Mouse (Mus musculus) A20 (cell line): ENCODE measurements around the gene Smim24.
A peak's percentile ranks its signal among the peaks of the same experiment; 100 is the strongest.

ENCODE experiments used
- DNase-seq: peaks from one replicate; pipeline ENCODE4 v3.0.0-alpha.2; 2011; ENCODE audit warnings: low read depth, low spot score

The Smim24 gene

DNA sequence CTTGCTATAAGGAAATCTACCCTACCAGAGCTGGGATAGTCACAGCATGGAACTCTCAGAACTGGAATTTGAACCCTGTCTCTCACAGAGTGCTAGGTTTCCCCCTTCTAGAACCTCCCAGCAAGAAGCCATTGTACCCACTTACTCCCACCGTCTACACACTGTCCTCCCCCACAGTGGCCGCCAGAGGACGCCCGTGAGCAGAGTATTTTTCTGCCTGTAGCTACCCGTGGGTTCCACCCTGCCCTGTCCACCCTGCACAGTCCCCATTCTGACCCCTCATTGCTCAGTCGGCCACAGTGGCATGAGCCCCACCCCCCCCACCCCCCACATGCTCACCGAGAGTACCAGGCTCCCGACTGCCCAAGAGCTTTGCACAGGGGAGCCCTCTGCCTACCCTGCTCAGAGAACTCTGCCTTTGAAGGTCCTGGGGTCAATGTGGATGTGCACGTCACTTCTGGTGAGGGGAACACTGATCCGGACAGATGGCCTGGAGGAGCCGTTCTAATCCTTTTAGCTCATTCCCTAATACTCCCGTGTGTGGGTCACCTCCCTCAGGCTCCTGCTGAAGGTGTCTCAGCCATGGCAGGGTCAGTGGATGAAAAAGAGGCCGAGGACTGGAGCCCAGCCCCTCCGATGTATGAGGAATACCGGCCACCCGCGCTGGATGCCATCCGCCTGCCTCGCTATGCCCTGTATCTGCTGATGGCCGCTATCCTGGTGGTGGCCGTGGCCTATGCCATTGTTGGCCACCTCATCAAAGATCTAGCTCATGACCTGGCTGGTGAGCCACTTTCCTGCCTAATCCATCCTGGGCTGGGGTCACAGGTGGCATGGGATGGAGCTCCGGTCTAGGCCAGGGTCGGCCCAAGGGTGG lies 2.8 kb upstream of the Smim24 start:
- peak; percentile 61 for DNase-seq

DNA sequence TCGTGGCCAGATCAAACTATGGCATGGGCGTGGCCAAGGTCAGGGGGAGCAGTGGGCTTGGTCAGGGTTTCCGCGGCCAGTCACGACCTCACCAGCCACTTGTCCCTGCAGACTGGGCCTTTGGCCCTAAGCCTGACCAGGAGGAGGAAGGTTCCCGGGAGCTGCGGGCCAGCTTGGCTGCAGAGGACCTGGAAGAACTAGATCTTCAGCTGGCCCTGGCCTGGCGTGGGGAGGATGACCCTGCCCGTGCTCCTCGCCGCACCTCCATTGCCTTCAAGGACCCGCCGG lies 2.2 kb upstream of the Smim24 start:
- DNase-seq = no peak

DNA sequence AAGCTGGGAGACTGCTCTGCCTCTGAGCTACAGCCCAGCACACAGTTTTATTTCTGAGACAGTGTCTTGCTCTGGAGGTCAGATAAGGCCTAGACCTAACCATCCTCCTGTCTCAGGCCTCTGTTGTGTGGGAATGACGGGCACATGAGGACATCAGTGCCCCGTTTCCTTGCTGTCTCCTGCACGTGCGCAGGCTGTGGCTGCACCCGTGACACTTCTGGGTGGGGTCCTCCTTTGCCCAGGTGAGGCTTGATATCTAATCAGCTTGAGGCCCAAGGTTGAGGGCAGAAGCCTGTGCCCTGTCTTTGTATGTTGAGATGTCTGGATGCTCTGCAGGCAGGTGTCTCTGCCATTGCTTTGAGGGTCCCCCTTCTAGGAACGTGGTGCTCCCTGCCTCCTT lies 581 bp upstream of the Smim24 start:
- no peak for DNase-seq

DNA sequence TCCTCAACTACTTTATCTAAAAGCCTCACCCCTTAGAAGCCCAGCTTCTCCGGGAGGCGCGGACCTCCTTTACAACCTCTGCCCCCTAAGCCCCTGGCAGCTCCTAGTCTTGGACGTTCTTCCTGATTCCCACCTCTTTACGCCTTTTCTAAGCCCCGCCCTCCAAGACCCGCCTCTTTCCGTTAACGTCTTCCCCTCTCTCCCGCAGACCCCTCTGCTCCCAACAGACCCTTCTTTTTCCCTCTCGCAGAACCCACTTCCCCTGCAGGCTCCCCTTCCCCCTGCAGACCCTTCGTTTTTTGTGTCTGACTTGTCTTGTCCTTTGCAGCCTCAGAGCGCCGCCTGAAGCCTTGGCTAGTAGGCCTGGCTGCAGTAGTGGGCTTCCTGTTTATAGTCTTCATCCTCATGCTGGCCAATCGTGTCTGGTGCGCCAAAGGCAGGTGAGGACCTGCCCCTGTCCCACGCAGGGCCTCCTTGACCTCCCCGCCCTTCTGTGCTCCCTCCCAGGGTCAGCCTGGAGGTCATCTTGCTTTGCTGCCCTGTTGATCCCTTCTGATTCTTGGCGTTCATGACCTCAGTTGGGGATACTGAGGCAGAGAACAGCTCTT lies 709 bp downstream of the Smim24 start:
- DNase-seq = no peak

DNA sequence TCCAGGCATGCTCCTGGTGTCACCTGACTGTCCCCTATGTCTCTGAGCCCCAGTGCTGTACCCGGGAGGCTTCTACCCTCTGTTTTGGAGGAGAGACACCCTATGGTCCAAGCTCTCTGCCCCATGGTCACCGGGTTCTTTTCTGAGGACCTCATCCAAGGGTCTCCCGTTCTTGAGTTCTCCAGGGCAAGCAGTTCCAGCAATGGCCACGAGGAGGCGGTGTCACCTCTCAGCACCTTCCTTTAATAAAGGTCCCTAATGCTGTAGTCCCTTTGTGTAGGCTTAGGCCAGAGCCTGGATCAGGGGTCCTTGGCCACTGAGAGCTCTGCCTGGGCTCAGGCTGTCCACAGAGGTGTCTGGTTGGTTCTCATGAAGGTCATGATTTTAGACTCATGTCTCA lies 2.3 kb downstream of the Smim24 start:
- peak; percentile 67 for DNase-seq

DNA sequence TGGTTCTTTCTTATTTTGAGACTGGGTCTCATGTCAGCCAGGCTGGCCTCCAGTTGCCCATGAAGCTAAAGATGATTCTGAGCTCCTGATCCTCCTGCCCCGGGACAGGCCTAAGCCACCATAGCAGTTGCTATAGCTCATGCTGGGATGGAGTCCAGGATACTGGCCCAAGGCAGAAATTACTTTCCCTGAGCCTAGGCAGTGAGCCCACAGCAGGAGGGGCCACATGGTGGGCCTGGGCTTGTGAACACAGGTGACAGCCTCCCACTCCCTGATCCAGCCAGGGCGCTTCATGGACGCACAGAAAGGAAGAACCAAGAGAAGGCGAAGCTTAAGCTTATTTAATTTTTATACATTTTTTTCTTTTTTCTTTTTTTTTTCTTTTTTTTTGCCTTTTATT lies 3.0 kb downstream of the Smim24 start:
- no peak for DNase-seq

DNA sequence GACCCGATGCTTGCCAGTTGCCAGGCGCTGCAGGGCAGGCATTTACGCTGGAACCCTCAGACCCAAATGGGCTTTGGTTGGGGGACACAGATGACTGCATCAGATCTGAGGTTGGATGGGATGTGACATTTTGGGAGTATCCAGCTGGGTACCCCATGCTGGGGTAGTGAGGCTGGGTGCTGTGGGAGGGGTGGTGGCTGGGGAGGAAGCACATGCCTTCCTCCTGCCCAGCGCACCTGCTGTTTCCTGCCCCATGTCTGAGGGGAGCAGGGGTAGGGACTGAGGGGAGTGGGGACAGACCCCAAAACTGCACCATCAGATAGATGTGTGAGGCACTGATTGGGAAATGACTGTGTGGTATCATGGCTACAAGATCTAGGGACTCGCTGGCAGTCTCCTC lies 3.9 kb downstream of the Smim24 start:
- no peak for DNase-seq

DNA sequence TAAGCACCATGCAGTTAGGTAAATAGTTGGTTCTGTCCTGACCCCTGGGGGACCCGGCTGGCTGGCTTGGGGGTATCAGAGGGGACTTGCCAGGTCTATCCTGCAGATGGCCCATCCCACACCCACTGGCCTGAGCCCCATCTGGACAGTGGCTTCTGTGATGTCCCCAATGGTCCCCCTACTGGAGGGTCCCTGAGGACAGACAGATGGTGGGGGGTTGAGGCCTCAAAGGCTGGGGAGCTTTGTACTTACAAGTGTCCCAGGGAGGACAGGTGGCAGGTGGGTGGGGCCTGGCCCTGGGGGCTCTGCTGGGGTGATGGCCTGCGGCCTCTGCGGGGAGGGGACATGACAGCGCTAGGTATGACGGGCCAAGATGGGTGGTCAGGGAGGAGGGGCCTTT lies 6.4 kb downstream of the Smim24 start:
- DNase-seq = no peak

DNA sequence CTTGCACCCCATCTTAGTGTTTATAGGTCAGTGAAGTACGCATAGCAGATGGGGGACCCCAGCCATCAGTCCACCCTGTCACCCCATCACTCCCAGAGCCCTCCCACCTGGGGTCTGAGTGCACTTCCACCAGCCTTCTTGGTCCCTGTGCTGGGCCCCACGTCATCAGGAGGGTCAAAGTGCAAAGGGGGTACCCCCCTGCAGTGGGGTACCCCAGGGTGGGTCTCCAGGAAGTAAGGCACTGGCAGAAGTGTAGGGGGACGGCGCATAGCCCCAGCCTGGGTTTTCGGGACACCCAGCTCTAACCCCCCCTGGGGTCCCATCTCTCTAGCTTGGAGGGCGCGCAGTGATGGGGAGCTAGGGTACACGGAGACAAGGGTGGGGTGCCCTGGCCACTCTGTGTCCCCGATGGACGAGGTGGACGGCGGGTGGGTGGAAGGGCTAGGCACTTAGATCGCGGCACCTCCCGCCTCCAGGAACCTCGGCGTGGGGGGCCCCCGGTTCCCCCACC lies 7.0 kb downstream of the Smim24 start:
- DNase-seq = no peak

DNA sequence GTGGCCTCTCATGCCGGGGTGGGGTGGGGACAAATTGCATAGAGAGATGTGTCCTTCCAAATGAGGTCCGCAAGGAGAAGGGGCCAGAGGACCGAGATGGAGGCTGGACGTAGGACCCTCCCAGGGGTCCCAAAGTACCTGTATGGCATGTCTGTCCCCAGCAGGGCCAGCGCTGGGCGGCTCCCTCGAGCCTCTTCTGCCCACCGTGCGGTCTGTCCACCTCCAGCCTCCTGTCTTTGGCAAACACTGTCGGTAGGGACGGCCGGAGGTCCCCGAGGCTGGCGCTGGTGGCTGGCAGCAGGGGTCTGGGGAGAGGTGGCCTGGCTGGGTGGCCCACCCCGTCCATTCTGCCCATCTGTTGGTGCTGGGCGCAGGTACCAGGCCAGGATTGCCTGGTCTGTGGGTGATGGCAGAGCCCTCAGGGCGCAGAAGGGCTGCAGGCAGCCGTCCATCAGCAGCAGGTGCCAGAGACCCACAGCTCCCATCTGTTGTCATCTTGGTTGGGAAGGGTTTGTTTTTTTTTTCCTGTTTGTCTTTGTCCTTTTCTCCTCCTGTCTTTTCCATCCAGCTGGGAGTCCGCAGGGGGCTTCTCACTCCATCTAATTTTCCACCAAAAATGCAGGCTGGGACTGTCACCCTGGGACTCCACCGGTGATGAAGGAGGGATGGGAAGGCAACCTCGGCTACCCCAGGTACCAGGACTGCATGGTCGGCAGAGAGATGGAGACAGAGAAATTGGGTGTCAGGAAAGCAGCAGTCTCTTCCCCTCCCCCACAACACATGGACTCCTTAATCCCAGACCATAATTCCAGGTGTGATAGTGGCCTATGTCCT lies 7.7 kb downstream of the Smim24 start:
- no peak for DNase-seq

DNA sequence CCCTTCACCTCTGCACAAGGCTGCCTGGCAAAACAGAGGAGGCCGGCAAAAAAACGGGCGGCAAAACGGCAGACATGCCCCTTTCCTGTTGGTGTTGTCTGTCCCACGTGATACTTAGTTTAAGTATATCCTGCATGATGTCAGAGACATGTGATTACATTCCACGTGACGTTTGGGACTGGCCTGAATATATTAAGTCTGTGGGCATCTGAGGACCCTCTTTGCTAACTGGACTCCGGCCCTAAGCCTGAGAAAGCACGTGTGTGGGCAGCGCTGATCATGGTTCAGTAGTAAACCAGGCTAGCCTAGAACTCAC lies 8.3 kb downstream of the Smim24 start:
- no peak for DNase-seq

DNA sequence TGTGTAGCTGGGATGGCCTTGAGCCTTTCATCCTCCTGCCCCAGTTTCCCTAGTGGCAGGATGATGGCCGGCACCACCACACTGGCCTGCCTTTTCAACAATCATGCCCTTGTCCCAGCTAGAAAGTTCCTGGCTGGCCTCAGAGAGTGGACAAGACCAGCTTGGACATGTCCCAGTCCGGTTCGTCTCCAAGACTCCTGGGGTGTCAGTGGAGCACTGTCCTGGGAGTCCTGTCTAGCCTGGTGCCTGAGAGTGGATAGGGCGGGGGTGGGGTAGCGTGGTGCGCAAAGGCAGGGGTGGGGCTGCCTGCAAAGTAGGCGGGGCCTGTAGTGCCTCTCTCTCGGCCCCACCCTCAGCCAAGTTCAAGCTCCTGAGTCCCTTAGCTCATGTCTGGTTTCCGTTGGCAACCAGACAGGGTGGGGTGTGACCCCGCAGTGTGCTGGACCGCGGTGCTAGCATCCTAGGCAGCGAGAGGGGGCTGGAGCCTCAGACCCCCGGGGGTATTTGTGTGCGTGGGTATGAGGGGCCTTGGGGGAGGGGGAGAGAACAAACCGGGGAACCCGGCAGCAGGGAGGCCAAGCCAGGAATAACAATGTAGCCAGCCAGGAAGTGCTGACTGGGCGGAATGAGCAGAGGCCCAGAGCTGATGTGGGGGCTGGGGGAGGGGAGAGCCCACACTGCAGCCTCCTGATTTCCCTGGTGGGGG lies 8.8 kb downstream of the Smim24 start:
- DNase-seq = no peak

DNA sequence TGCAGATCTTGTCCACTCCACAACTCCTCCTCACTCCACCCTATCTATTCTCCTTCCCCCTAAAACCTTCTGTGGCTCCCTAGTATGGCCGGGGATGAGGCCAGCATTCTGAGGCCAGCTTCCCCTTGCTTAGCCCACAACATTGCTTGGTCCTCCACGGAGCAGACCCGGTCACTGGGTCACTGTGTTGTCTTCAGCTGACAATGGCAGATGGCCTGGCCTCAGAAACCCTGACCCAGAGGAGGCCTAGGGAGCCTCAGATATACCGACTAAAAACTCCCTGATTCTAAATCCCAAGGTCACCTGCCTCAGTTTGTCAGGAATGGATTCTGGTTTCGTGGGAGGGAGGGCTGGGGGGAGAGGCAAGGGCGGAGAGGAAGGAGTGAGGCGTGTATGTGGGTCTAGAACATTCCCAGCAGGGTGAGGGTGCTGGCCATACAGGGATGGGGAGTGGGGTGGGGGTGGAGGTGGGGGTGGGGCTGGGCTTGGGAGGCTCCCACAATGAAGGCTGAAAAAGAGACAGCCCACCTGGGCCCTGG lies 9.4 kb downstream of the Smim24 start:
- no peak for DNase-seq

DNA sequence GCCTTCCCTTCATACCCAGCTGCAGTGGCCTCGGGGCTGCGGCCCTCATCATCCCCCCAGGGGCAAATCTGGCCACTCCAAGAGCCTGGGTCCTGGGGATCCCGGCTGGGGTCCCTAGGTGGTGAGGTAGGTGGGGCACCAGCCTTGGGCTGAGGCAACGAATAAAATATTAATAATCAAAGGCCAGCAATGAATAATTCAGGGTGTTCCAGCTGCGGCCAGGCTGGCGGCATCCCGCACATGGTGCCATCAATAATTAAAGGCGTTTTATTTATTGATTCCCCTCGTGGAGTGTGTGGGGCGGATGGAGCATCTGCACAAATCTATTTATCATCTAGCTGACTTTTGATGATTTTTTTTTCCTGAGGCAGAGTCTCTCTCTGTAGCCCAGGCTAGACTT lies 10.7 kb downstream of the Smim24 start:
- no peak for DNase-seq

DNA sequence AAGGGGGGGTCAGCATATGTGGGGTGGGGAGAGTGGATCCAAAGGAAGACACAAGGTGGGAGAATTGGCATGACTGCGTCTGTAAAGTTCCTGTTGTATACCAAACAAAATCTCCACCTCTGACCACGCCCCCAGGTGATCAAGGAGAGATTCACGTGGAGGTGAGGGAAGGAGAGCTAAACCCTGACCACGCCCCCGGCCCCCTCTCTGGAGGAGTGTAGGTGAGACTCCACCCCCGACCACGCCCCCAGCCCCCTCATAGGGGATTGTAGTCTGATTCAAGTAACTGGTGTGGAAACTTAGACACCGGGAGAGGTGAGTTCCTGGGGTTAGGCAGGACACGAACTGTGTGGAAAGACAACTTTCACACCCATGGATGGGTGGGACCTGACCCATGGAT lies 11.2 kb downstream of the Smim24 start:
- no peak for DNase-seq

DNA sequence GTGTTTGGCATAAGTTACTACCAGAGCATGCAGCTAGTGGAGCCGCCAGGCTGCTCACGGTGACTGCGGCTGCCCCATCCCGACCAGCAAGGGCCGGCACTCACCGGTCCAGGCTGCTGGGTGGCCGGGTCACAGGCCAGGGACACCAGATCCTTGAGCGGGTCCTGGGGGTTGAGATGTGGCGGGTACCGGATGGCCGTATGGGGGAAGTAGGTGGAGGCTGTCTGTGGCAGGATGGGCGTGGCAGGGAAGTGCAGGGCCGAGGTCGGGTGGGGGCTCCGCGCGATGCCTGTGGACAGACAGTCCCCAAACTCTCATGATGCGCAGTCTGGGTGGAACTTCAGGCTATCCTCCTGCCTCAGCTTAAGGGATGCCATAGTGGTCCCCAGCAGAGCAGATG lies 11.9 kb downstream of the Smim24 start:
- no peak for DNase-seq

DNA sequence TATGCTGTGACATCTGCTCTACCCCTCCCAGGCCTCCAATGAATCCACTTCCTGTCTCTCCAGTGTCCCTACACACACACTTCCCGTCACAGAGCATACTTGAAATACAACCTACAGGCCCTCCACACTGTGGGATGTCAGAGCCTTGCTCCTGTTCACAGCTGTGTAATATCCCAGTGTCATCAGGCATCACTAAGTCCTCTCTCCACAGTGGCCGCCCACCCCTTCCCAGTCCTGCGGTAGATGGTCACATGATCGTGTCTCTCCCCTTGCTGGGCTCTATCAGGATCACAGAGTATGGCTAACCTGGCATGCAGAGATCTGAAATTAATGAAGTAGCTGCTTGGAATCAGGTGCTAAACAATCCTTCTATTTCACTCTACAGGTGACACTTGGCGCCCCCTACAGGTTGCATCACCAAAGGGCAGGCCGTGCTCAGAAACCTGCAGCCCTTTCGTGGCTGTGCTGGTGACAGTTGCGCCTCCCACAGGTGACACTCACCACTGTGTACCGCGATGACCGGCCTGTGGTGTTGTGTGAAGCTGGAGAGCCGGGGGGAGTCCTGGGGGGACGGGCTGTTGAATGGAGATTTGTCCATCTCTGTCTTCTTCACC lies 12.8 kb downstream of the Smim24 start:
- peak; percentile 74 for DNase-seq

DNA sequence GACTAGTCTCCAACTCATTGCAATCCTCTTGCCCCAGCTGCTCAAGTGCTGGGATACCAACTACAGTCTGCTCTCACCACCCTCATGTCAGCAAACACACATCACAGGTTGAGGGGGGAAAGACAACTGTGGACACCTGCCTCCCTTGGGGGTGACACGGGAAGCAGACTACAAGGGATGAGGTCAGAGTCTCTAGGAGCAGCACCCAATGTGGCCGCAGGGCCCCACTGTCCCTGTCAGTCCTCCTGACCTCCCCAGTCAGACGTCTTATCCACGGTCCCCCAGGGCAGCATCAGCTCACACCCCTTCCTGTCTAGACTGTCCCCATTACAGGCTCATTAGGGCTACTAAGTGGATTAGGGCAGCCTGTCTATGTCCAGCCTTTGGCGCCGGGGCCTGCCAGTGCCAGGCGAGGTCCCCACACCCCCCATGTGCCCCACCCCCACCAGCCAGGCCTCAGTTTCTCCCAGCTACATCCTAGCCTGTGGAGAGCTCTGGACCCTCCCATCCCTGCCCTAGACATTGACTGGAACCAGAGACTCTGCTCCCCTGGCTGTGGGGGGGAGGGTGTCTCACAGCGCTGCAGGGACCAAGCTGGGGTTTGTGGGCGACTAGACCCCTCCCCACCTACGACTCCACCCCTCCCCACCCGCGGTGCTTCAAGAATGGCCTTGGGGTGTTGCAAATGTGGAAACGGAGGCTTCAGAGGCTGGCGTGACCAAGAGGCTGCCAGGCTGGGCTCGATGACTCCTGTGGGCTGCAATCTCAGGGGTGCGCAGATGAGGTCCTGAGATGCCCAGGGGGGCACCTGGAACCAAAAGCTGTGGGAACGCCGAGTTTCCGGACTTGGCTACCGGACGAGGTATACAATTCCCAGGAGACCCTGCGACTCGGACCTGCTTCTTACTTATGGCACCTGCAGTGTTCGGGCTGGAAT lies 13.9 kb downstream of the Smim24 start:
- no peak for DNase-seq

DNA sequence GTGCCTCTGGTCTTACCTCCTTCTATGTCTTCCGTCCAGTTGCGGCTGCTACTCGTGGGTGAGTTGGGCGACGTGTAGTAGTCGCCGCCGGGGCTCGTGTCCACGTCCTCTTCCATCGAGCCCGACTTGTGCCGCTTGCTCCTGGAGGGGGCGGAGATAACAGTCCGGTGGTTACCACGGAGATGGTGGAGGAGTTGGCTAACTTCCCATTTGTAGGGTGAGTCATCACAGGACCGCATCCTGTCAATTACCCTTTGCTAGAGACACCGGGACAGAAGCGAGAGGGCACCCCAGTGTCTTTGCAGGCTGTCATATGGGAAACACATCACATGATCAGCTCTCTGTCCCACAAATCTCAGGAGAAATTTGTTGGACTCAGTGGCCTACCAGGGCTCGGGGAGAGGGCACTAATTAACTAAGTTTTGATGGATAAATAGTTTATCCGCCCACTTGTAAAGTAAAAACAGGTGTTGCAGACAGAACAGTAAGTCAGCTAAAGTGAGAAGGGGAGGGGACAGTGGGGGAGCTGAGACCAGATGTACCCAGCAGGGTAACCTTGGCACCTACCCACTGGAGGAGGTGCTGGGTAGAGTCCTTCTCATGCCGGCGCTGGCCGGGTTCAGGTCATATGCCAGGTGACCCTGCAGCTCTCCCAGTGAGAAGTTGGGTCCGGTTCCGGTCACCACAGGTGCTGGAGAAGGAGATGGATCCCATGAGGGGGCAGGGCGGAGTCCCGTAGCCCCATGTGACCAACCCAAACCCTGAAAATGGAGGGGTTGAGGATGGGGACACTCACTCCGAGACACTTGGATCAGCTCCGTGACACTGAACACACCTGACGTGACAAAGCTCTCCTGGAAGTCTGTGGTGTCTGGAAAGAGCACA lies 14.9 kb downstream of the Smim24 start:
- no peak for DNase-seq
